Mouse (Mus musculus) hematopoietic stem cell, adult 5-6 weeks (primary cell): ENCODE measurements at regions not wholly inside any gene's neighbourhood (a gene's known extent, or its start where the extent isn't known, plus 50 kb on each side); places are given as distances from the start of the nearest gene placed in this dataset.
"Not testable (repeated sequence)": the region's sequence is repeated elsewhere in the genome, so short reads cannot be mapped to it uniquely, and the experiment has no call there.

Source experiments
- ATAC-seq, 2 experiments: fragments of 125-278 bp in 1 of 2; replicated peaks in 1 of 2; 2 replicates each; pipeline ENCODE4 v1.8.0; 2016 to 2017; ENCODE audit warnings: inconsistent platforms in 2 of 2, mild to moderate bottlenecking in 2 of 2, moderate number of reproducible peaks in 2 of 2, low read depth in 1 of 2, moderate TSS enrichment in 1 of 2; ENCODE audit not compliant: low FRiP score in 2 of 2, poor library complexity in 2 of 2, severe bottlenecking in 2 of 2, insufficient read depth in 1 of 2, low TSS enrichment in 1 of 2

GRCm38 (mm10) chr12:92919920-92920319 lies 1071.0 kb upstream of the Sel1l start:
- ATAC-seq = no peak

DNA sequence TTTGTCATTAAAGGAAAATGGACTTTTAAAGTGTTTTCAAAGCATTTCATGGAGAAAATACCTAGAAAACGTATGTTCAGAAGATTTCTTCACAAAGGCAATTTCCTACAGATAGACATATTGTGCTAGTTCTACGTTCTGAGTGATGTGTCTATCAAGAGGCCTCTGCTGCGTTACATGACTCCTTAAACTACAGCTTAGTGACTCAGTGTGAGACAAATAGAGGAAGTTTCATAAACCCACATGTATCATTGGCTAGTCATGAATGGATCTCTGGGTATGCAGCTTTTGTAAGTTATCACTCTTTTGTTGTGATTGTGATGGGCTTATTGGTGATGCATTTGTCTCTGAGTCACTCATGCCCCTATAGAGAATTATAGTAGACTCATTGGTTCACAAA lies 1067.3 kb upstream of the Sel1l start:
- ATAC-seq = peak; percentile 48 to 56; a peak in 1 of 4 replicates

GRCm38 (mm10) chr12:92915776-92916175 lies 1066.8 kb upstream of the Sel1l start:
- no peak for ATAC-seq

DNA sequence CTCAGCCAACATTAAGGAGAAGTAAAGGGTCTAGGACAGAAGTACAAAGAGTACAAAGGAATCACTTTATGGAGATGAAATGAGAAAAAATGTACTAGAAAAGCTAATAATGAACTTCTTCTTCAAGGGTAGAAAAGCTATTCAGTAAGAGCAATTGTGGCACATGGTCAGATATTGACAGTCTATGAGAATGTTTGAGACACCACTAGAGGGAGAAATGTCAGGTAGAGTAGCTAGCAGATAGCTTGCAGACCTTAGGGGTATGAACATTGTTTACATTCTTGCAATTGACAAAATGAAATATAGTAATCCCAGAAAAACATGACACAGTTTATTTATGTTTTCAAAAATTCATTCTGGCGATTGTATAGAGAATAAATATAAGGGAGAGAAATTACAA lies 1066.2 kb upstream of the Sel1l start:
- ATAC-seq = no peak

DNA sequence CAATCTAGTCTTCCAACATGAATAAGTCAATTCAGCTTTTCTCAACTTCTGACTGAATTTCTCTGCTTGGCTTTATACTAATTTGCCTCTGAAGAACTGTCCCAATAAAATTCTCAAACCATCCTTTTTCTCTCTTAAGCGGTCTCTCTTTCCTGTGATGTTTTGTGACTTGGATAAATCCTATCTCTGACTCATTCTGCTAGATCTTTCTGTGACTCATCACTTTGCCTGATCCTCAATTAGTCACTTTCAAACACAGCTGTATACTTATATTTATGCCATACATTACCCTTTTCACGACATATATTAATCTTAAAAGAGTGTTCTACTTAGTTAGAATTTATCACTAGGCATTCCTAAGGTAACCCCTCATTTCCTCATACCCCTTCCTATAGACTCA lies 1055.4 kb upstream of the Sel1l start:
- ATAC-seq = no peak

GRCm38 (mm10) chr12:92892315-92892714 lies 1043.4 kb upstream of the Sel1l start:
- peak in 1 of 2 experiments; percentile 68; a peak in 2 of 4 replicates for ATAC-seq

DNA sequence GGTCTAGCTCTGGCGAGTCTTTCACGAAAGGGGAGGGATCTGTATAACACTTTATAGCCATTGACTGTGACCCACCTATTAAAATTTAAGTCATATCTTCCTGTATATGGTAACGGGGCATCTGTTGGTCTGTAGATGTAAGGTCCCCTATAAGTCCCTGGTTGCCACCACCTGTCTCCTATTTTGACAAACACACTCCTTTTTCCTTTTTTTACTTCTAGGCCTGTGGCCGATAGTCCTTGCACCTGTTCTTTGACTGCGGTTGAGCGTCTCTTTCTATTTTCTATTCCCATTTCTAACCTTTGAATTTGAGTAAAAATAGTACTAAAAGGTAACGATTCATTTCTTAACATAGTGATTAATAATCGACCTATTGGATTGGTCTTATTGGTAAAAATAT lies 1042.7 kb upstream of the Sel1l start:
- peak; percentile 70 to 84 for ATAC-seq

GRCm38 (mm10) chr12:92891126-92891525 lies 1042.2 kb upstream of the Sel1l start:
- peak; percentile 29 to 35; a peak in 2 of 4 replicates for ATAC-seq

DNA sequence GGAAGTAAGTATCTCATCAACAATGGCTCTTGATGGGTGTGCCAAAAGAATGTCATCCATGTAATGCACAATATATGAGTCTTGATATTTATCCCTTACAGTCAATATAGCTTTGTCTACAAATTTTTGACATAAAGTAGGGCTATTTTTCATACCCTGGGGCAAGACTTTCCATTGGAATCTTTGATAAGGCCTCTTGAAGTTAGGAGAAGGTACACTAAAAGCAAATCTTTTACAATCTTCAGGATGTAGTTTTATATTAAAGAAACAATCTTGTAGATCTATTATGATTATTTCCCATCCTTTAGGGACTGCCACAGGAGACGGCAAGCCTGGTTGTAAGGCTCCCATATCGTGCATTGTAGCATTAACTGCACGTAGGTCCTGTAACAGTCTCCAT lies 1038.8 kb upstream of the Sel1l start:
- no peak for ATAC-seq

DNA sequence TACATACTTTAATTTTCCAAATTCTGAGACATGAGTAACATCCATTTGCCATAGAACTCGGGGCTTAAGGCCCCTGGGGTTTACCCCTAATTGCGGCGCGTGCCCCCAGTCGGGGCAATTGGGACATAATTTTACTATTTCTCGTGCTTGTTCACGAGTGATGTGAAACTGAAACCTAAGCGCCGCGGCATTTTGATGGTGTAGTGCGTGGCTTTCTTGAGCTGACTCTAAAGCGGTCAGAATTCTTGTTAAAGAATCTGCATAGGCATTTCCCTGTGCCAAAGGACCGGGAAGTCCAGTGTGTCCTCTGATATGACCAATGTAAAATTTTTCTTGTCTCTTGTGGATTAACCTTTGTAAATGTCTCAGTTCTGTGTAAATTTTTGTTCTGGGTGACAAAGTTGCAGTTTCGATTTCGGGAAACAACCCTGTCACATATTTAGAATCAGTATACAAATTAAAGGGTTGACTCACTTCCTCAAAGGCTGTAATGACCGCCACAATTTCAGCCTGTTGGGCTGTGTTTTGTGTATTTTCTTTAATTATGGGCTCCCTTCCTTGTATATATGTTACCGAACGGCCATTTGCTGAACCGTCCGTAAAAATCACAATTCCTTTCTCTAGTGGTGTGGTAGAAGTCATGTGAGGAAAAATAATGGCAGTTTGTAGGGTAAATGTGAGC lies 1037.6 kb upstream of the Sel1l start:
- not testable (repeated sequence) for ATAC-seq

- ATAC-seq = peak; percentile 8 to 14; a peak in 1 of 4 replicates
Measured at GRCm38 (mm10) chr12:92884014-92884413, 1035.1 kb upstream of the Sel1l start.

- peak; percentile 71 to 84 for ATAC-seq
Measured at GRCm38 (mm10) chr12:92883091-92883490, 1034.1 kb upstream of the Sel1l start.

DNA sequence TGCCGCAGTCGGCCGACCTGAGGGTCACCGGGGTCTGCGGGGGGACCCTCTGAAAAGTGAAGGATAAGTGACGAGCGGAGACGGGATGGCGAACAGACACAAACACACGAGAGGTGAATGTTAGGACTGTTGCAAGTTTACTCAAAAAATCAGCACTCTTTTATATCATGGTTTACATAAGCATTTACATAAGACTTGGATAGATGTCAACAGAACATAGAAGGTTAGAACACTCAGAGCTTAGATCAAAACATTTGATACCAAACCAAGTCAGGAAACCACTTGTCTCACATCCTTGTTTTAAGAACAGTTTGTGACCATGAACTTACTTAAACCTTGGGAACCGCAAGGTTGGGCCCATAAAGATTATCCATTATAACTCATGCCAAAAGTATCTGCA lies 1033.6 kb upstream of the Sel1l start:
- ATAC-seq = peak in 1 of 2 experiments; percentile 30; a peak in 1 of 4 replicates

DNA sequence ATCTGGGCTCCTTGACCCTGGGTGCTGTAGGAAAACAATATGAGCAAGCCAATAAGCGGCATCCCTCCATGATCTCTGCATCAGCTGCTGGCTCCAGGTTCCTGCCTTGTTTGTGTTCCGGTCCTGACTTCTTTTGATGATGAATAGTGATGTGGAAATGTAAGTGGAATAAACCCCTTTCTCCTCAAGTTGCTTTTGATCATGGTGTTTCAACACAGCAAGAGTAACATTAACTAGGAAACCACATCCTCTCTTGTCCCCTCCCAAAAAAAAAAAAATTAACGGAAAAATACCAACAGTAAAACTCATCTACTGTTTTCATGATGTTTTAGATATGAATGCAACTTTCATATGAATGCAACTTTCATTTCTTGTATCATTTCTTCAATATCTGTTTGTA lies 1024.6 kb upstream of the Sel1l start:
- ATAC-seq = no peak

DNA sequence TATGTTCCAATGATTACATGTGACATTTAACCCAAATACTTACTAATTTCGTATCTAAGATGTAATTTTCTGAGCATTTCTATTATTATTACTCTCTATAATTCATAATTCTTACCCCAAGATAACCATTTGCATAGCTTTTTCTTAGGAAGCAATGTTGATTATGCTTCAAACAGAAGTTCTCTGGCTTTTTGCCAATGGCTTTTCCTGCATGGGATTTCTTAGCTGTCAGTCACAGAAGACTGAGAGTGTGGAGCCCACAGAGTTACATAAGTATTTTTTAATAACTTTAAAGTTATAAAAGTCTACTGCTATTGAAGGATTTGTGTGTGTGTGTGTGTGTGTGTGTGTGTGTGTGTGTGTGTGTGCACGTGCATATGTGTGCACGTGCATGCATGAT lies 1020.4 kb upstream of the Sel1l start:
- no peak for ATAC-seq

GRCm38 (mm10) chr12:92823090-92823786 lies 974.3 kb upstream of the Sel1l start:
- peak; percentile 69 to 80 for ATAC-seq

- ATAC-seq = no peak
Measured at GRCm38 (mm10) chr12:92818610-92819009, 969.7 kb upstream of the Sel1l start.

DNA sequence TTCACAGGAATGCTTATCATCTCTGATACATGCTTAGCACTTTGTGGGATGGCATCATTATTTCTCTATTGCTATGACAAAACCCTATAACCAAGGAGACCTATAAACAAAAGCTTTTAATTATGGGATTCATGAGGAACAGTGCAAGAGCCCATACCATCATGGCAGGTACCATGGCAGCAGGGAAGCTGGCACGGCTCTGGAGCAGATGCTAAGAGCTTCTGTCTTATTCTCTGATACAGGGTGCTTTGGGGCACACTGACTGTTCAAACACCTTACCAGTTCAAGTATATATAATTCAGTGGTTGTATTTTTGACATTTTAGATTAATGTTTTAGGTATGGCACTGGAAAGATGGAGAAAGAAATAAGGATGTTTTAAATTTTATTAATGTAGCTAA lies 952.2 kb upstream of the Sel1l start:
- no peak for ATAC-seq

DNA sequence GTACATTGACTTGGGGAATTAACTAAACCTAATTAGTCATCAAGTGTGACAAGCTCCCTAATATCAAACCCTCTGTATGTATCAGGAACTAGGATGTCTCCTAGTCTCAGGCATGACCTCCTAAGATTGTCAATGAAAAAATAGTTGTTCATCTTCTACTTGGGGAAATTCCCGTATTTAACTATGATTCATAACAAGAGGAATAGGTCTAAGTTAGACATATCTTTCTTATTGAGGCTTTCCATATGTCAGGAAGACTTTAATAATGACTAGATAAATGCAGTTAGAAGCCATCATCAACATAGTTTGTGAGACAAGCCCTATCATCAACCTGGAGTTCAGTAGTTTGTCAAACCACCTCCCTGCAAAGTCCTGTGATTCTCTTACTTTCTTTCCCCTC lies 934.4 kb upstream of the Sel1l start:
- no peak for ATAC-seq
